Mouse (Mus musculus) thymus, postnatal 0 days (tissue): ENCODE measurements around the gene Armt1. TPM values are rescaled to one million over a fixed set of nuclear protein-coding genes. Genes with fewer than 3 reads are reported as not detected.

Experiments used
- DNase-seq: peaks from one replicate; pipeline ENCODE4 v3.0.0-alpha.2; 2015; ENCODE audit warnings: low spot score
- polyA plus RNA-seq: library from polyadenylated mRNA; unstranded; fragments of >200 nt; fragmentation: Nextera tagmentation; extraction: Ambion mirVana; gene quantifications from 2 replicates; pipeline ENCODE4 v1.2.1, GENCODE M21; 2015

Gene Armt1
- 33.4 and 37.8 TPM in 2 replicates for polyA plus RNA-seq

- peak; percentile 95 for DNase-seq
These were observed at the start of gene Armt1, which contains the start of gene Rmnd1 for GRCm38 (mm10) chr10:4432123-4432931. Gene Armt1, plus strand, starts transcription at chr10:4432467. Gene Rmnd1, minus strand, starts transcription at chr10:4432388.

- no peak for DNase-seq
These were observed 48.0 kb upstream of the Armt1 start for GRCm38 (mm10) chr10:4384244-4384643.

GRCm38 (mm10) chr10:4386609-4387591 is 45.4 kb upstream of the Armt1 start:
- DNase-seq: peak; percentile 97

GRCm38 (mm10) chr10:4387701-4388383 is 44.4 kb upstream of the Armt1 start, which contains the start of gene Zbtb2:
Gene Zbtb2, minus strand, starts transcription at chr10:4388108.
- DNase-seq: peak; percentile 67

- DNase-seq: peak; percentile 50
These were observed 43.9 kb upstream of the Armt1 start for GRCm38 (mm10) chr10:4388384-4388745.

- peak; percentile 33 for DNase-seq
These were observed 43.2 kb upstream of the Armt1 start for GRCm38 (mm10) chr10:4389036-4389435.

GRCm38 (mm10) chr10:4389461-4390112 is 42.7 kb upstream of the Armt1 start:
- no peak for DNase-seq

GRCm38 (mm10) chr10:4390550-4390949 is 41.7 kb upstream of the Armt1 start:
- no peak for DNase-seq

GRCm38 (mm10) chr10:4391076-4391475 is 41.2 kb upstream of the Armt1 start:
- no peak for DNase-seq

GRCm38 (mm10) chr10:4391851-4392250 is 40.4 kb upstream of the Armt1 start:
- DNase-seq: peak; percentile 44

- DNase-seq: no peak
These were observed 36.9 kb upstream of the Armt1 start for GRCm38 (mm10) chr10:4395321-4395720.

- no peak for DNase-seq
These were observed 34.2 kb upstream of the Armt1 start for GRCm38 (mm10) chr10:4398058-4398457.

GRCm38 (mm10) chr10:4404895-4405491 is 27.3 kb upstream of the Armt1 start:
- peak; percentile 71 for DNase-seq

- no peak for DNase-seq
These were observed 26.8 kb upstream of the Armt1 start for GRCm38 (mm10) chr10:4405511-4405910.

- no peak for DNase-seq
These were observed 25.1 kb upstream of the Armt1 start for GRCm38 (mm10) chr10:4407191-4407590.

- DNase-seq: no peak
These were observed 7.0 kb upstream of the Armt1 start for GRCm38 (mm10) chr10:4425245-4425644.

- DNase-seq: no peak
These were observed 1.9 kb upstream of the Armt1 start for GRCm38 (mm10) chr10:4430399-4430798.

GRCm38 (mm10) chr10:4430826-4431225 is 1.4 kb upstream of the Armt1 start:
- DNase-seq: no peak

- no peak for DNase-seq
These were observed 533 bp upstream of the Armt1 start for GRCm38 (mm10) chr10:4431746-4432122.

- peak; percentile 45 for DNase-seq
These were observed 909 bp downstream of the Armt1 start for GRCm38 (mm10) chr10:4432996-4433755.
